Mouse (Mus musculus): ENCODE results near the gene Abcc5.

DNA sequence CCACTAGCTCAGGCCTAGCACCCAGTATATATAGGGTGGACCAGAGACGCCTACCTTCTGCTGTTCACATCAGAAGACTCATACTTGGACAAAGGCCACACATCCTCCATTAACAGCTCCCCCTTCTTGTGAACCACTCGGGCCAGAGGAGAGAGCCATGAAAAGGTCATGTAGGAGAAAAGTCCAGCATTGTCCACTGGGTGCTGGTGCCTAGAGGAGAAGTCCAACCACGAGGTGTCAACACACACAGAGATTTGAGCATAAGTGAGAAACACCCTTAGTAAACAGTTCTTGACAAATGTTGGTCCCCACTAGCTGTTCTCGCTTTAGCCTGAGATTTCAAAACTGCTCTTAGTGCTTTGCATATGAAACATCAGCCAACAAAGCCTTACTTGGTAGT is 20.9 kb downstream of the Abcc5 start:
- TF ChIP-seq GATA1 (IDR thresholded peaks at IDR 0.05; ENCODE audit: borderline replicate concordance, low read length) (no peak), FLI1 (IDR thresholded peaks at IDR 0.05; ENCODE audit: low read length) (no peak)
